ENCODE assay signal across 9 mouse cellular contexts in the genomic region with DNA sequence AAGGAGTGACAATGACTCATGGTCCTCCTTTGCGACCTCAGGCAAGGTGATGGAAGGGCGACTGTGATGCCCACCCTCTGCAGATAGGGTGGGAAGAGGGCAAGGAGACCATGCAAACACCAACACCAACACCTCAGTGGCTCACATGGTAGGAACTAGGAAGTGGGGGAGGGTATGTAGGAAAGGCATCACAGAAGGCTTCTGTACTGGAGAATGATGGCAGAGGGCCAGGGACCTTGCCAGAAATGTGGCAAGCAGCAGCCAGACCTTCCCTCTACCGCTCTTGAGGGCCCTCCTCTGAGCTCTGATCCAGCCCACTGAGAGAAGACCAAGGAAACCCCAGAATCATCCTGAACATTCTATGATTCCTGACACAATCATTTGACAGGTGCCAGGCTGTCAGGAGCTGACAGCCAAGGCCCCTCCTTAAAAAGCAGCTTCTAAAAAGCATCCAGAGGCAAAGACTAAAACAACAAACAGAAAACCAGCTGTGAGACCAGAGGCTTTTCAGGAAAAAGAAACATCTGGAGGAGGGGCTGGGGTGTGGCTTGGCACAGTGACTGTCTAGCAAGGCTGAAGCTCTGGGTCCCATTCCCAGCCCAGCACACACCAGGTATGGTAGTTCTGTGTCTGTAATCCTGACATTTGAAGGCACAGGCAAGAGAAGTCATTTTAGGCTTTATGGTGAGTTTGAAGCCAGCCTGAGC. TPM values are rescaled to one million over a fixed set of nuclear protein-coding genes. Genes with fewer than 3 reads are reported as not detected.
DNase-seq lines count a peak whose midpoint lies in the region; ATAC-seq lines count a peak whose summit lies in the region.
"Had no signal": no experiment of that assay in that cellular context is flagged by ENCODE, and none has a peak within 500 bp of the region (broad histone marks: within the 10 kb centered on the region; RNA-seq: fewer than 3 reads in every experiment).

No protein-coding gene starts in this region.

- 63% methylated on average over 3 of the region's 3 CpGs for WGBS in forebrain, embryonic 15.5 days
- 51% methylated on average over 3 of the region's 3 CpGs for WGBS in intestine, embryonic 15.5 days

- DNase-seq in gastrocnemius, postnatal 10 days, result peak; percentile 63
- no peak for DNase-seq in gastrocnemius, adult 8-10 months (ENCODE audit: low spot score in 2 of 2)
- DNase-seq in adrenal gland, adult 8-10 months, result peak; percentile 17
- DNase-seq in left cerebral cortex, postnatal 14 days (ENCODE audit: low spot score in 2 of 2), result peak; percentile 70 to 80
- DNase-seq in right cerebral cortex, postnatal 4 days, result peak; percentile 70
- DNase-seq in urinary bladder, adult 2 months (ENCODE audit: low spot score), result no peak

- H3K4me2 ChIP-seq in forebrain, embryonic 15.5 days (replicated peaks), result no peak overlapping the region
- H3K4me2 ChIP-seq in intestine, embryonic 15.5 days (replicated peaks), result no peak overlapping the region

- no peaks in the 10 kb centered on the region for H3K27me3 ChIP-seq in forebrain, embryonic 15.5 days
- no peaks in the 10 kb centered on the region for H3K27me3 ChIP-seq in intestine, embryonic 15.5 days (replicated peaks)

- peak; percentile 65; the same call in 1 of the 2 replicates for ATAC-seq in forebrain, embryonic 15.5 days (replicated peaks)
- peak; percentile 39; the same call in 1 of the 2 replicates for ATAC-seq in intestine, embryonic 15.5 days

- no peaks in the 10 kb centered on the region for H3K9me3 ChIP-seq in forebrain, embryonic 15.5 days
- no peaks in the 10 kb centered on the region for H3K9me3 ChIP-seq in intestine, embryonic 15.5 days

- H3K4me3 ChIP-seq in forebrain, embryonic 15.5 days, result no peak overlapping the region
- H3K4me3 ChIP-seq in intestine, embryonic 15.5 days (replicated peaks), result no peak overlapping the region

- intact Hi-C loops in left cerebral cortex, postnatal 14 days (cut with DNase I), result loop anchor here (5.0 kb wide), 1 partner anchor 257 kb away; the partner anchor contains the start of gene Ccnd1

- no peak overlapping the region for H3K9ac ChIP-seq in forebrain, embryonic 15.5 days (replicated peaks)
- no peak overlapping the region for H3K9ac ChIP-seq in intestine, embryonic 15.5 days

- H3K36me3 ChIP-seq in forebrain, embryonic 15.5 days, result no peaks in the 10 kb centered on the region
- no peaks in the 10 kb centered on the region for H3K36me3 ChIP-seq in intestine, embryonic 15.5 days

- peaks cover 23% of the 10 kb centered on the region for H3K4me1 ChIP-seq in forebrain, embryonic 15.5 days
- peaks cover 29% of the 10 kb centered on the region for H3K4me1 ChIP-seq in intestine, embryonic 15.5 days (replicated peaks)

- 0 out of 2 replicates have a peak overlapping the region, but pooled peaks have one; percentile 25 for H3K27ac ChIP-seq in forebrain, embryonic 15.5 days (replicated peaks)
- H3K27ac ChIP-seq in intestine, embryonic 15.5 days, result no peak overlapping the region

RNA-seq across cellular contexts. Expression of gene 1810010D01Rik, which starts 13.3 kb away (rescaled TPM):
- under 1 TPM in 1 of 2 experiments, not detected in 1; 0.61 TPM for total RNA-seq in gastrocnemius, postnatal 10 days (2021)
- not detected for total RNA-seq in gastrocnemius, adult 8-10 months (2022)
- 1 to 10 TPM in 1 of 4 experiments, under 1 TPM in 1, not detected in 2; 0.84 to 1.9 TPM for total RNA-seq in adrenal gland, adult 8-10 months (2022)
- 0.34 TPM in 1 of 2 replicates, not detected in the other for polyA plus RNA-seq in forebrain, embryonic 15.5 days (2015; fragmentation: Nextera tagmentation; extraction: Ambion mirVana)
- 0.59 and 1.2 TPM in 2 replicates for polyA plus RNA-seq in intestine, embryonic 15.5 days (2015; fragmentation: Nextera tagmentation; extraction: Ambion mirVana)
- not detected for total RNA-seq in left cerebral cortex, postnatal 14 days (2021)
- polyA plus RNA-seq in urinary bladder, adult 2 months (2012; rRNA removed), result 3.8 and 4.4 TPM in 2 replicates
- polyA plus RNA-seq: neural tube, embryonic 11.5 days had no signal

Comparison
In these comparisons a context has a peak if more than half of its experiments do, and no peak if none do; other contexts are left out.
1. DNase-seq: peak in gastrocnemius, postnatal 10 days (single experiment), adrenal gland, adult 8-10 months (single experiment), left cerebral cortex, postnatal 14 days (2 of 2) and right cerebral cortex, postnatal 4 days (single experiment); none in gastrocnemius, adult 8-10 months (0 of 2) and urinary bladder, adult 2 months (single experiment).